Comparison of ENCODE assay signal across 25 mouse cellular contexts in genomic region chr17:79463074-79463694, GRCm38 (mm10).
DNase-seq lines count a peak whose midpoint lies in the region; ATAC-seq lines count a peak whose summit lies in the region.
"Had no signal": no experiment of that assay in that cellular context is flagged by ENCODE, and none has a peak within 500 bp of the region (broad histone marks: within the 10 kb centered on the region; RNA-seq: fewer than 3 reads in every experiment).

No protein-coding gene starts in this region.

- H3K4me3 ChIP-seq in embryonic facial prominence, embryonic 14.5 days (ENCODE audit: low read depth, low read length) = no peak overlapping the region
- H3K4me3 ChIP-seq in embryonic facial prominence, embryonic 10.5 days = no peak overlapping the region
- H3K4me3 ChIP-seq in forebrain, embryonic 15.5 days = no peak overlapping the region
- H3K4me3 ChIP-seq: embryonic facial prominence, embryonic 12.5 days; forebrain, embryonic 10.5 days; forebrain, embryonic 13.5 days; gastrocnemius, adult 2 months; hindbrain, embryonic 10.5 days; hindbrain, embryonic 13.5 days; intestine, embryonic 15.5 days had no signal

- H3K9me3 ChIP-seq in embryonic facial prominence, embryonic 14.5 days (ENCODE audit: control insufficient read depth, low read length) = no peaks in the 10 kb centered on the region
- H3K9me3 ChIP-seq in embryonic facial prominence, embryonic 10.5 days = no peaks in the 10 kb centered on the region
- no peaks in the 10 kb centered on the region for H3K9me3 ChIP-seq in forebrain, embryonic 15.5 days
- H3K9me3 ChIP-seq: embryonic facial prominence, embryonic 12.5 days; forebrain, embryonic 10.5 days; forebrain, embryonic 13.5 days; hindbrain, embryonic 10.5 days; hindbrain, embryonic 13.5 days; intestine, embryonic 15.5 days had no signal

- 90% methylated on average over 10 of the region's 10 CpGs for WGBS in embryonic facial prominence, embryonic 14.5 days
- WGBS in embryonic facial prominence, embryonic 10.5 days = 93% methylated on average over 10 of the region's 10 CpGs
- 96% methylated on average over 10 of the region's 10 CpGs for WGBS in forebrain, embryonic 15.5 days

- ATAC-seq in embryonic facial prominence, embryonic 14.5 days (ENCODE audit: low read depth) = 0 out of 2 replicates have a peak, but pooled peaks have one; percentile 21
- ATAC-seq in megakaryocyte, adult 5-6 weeks (ENCODE audit: poor library complexity, severe bottlenecking) = peak; percentile 69
- ATAC-seq in monocyte, adult 5-6 weeks (replicated peaks; ENCODE audit: insufficient number of reproducible peaks, low FRiP score, low TSS enrichment, poor library complexity, severe bottlenecking) = peak; percentile 47; the same call in 1 of the 2 replicates
- ATAC-seq in forebrain, embryonic 15.5 days (replicated peaks) = no peak
- no peak for ATAC-seq in erythroblast, adult 5-6 weeks (replicated peaks; ENCODE audit: low FRiP score, poor library complexity, severe bottlenecking)
- ATAC-seq: forebrain, embryonic 13.5 days; forebrain, postnatal 0 days; hindbrain, embryonic 16.5 days; intestine, embryonic 15.5 days; Patski had no signal

- H3K4me1 ChIP-seq in embryonic facial prominence, embryonic 14.5 days (ENCODE audit: control insufficient read depth, insufficient read depth, low read length) = peaks cover 3% of the 10 kb centered on the region; the same call in 1 of the 2 replicates
- peaks cover 7% of the 10 kb centered on the region; the same call in 1 of the 2 replicates for H3K4me1 ChIP-seq in embryonic facial prominence, embryonic 10.5 days
- H3K4me1 ChIP-seq in forebrain, embryonic 15.5 days = no peaks in the 10 kb centered on the region
- H3K4me1 ChIP-seq: forebrain, embryonic 10.5 days; forebrain, embryonic 13.5 days; hindbrain, embryonic 13.5 days; intestine, embryonic 15.5 days had no signal

- H3K9ac ChIP-seq in embryonic facial prominence, embryonic 14.5 days (ENCODE audit: low read depth, low read length) = no peak overlapping the region
- no peak overlapping the region for H3K9ac ChIP-seq in forebrain, embryonic 15.5 days (replicated peaks)
- H3K9ac ChIP-seq: embryonic facial prominence, embryonic 12.5 days; forebrain, embryonic 13.5 days; forebrain, postnatal 0 days; hindbrain, embryonic 13.5 days; intestine, embryonic 15.5 days had no signal

- no peak overlapping the region for H3K27ac ChIP-seq in embryonic facial prominence, embryonic 14.5 days (replicated peaks; ENCODE audit: low read depth, low read length)
- no peak overlapping the region for H3K27ac ChIP-seq in embryonic facial prominence, embryonic 10.5 days (replicated peaks)
- H3K27ac ChIP-seq in forebrain, embryonic 15.5 days (replicated peaks) = no peak overlapping the region
- H3K27ac ChIP-seq: embryonic facial prominence, embryonic 12.5 days; forebrain, embryonic 10.5 days; forebrain, embryonic 13.5 days; gastrocnemius, adult 2 months; hindbrain, embryonic 10.5 days; hindbrain, embryonic 13.5 days; intestine, embryonic 15.5 days had no signal

- no peaks in the 10 kb centered on the region for H3K27me3 ChIP-seq in embryonic facial prominence, embryonic 14.5 days (replicated peaks; ENCODE audit: control insufficient read depth, insufficient read depth, low read length)
- no peaks in the 10 kb centered on the region for H3K27me3 ChIP-seq in embryonic facial prominence, embryonic 10.5 days (replicated peaks; ENCODE audit: low read depth, poor library complexity, severe bottlenecking)
- H3K27me3 ChIP-seq in forebrain, embryonic 15.5 days = no peaks in the 10 kb centered on the region
- H3K27me3 ChIP-seq: embryonic facial prominence, embryonic 12.5 days; forebrain, embryonic 13.5 days; hindbrain, embryonic 13.5 days; intestine, embryonic 15.5 days; Patski had no signal

- peak; percentile 56 for DNase-seq in embryonic facial prominence, embryonic 14.5 days (ENCODE audit: low spot score)
- no peak for DNase-seq in embryonic facial prominence, embryonic 10.5 days (ENCODE audit: low spot score)
- DNase-seq: adrenal gland, postnatal 10 days; adrenal gland, postnatal 36 days; cerebellum, adult 2 months; cerebellum, postnatal 10 days; cerebellum, postnatal 36 days; forebrain, postnatal 0 days; gastrocnemius, adult 2 months; gastrocnemius, postnatal 14 days; kidney, adult 11 months had no signal

- no peaks in the 10 kb centered on the region for H3K36me3 ChIP-seq in embryonic facial prominence, embryonic 14.5 days (ENCODE audit: control insufficient read depth, insufficient read depth, low read length)
- H3K36me3 ChIP-seq in embryonic facial prominence, embryonic 10.5 days (replicated peaks) = no peaks in the 10 kb centered on the region
- no peaks in the 10 kb centered on the region for H3K36me3 ChIP-seq in forebrain, embryonic 15.5 days
- H3K36me3 ChIP-seq: embryonic facial prominence, embryonic 12.5 days; forebrain, embryonic 10.5 days; G1E; hindbrain, embryonic 10.5 days; hindbrain, embryonic 13.5 days; intestine, embryonic 15.5 days had no signal

- no peak overlapping the region for H3K4me2 ChIP-seq in embryonic facial prominence, embryonic 14.5 days (ENCODE audit: low read depth, low read length)
- no peak overlapping the region for H3K4me2 ChIP-seq in forebrain, embryonic 15.5 days (replicated peaks)
- H3K4me2 ChIP-seq: embryonic facial prominence, embryonic 12.5 days; forebrain, embryonic 13.5 days; heart, embryonic 11.5 days; hindbrain, embryonic 13.5 days; intestine, embryonic 15.5 days had no signal

Comparison
In these comparisons a context has a peak if more than half of its experiments do, and no peak if none do; other contexts are left out.
1. ATAC-seq: peak in embryonic facial prominence, embryonic 14.5 days (single experiment), megakaryocyte, adult 5-6 weeks (single experiment) and monocyte, adult 5-6 weeks (single experiment); none in forebrain, embryonic 15.5 days (single experiment) and erythroblast, adult 5-6 weeks (single experiment).